Mouse (Mus musculus) CH12.LX (cell line): ENCODE data around the gene Tomm40. TPM values are rescaled to one million over a fixed set of nuclear protein-coding genes. Genes with fewer than 3 reads are reported as not detected.

ENCODE experiments used
- DNase-seq: peaks from one replicate; pipeline ENCODE4 v3.0.0-alpha.2; 2013; ENCODE audit errors: extremely low read depth
- H3K27ac ChIP-seq: 2 replicates; pipeline ENCODE4 v1.5.1; 2012; ENCODE audit warnings: low read depth, mild to moderate bottlenecking, control low read depth, moderate library complexity; ENCODE audit not compliant: insufficient read depth
- H3K27me3 ChIP-seq: replicated peaks from 2 replicates; pipeline ENCODE3; 2012; ENCODE audit warnings: inconsistent platforms
- H3K36me3 ChIP-seq, 2 experiments: replicated peaks in 1 of 2; 2 replicates each; pipeline versions ENCODE3 to v1.6.1; 2012; ENCODE audit warnings: inconsistent platforms in 1 of 2, low read length in 1 of 2, mild to moderate bottlenecking in 1 of 2, mixed read lengths in 1 of 2, moderate library complexity in 1 of 2; ENCODE audit not compliant: control insufficient read depth in 1 of 2, insufficient read depth in 1 of 2
- H3K4me1 ChIP-seq, 2 experiments: 2 replicates each; pipeline ENCODE4 v1.6.1; 2012; ENCODE audit warnings: inconsistent platforms in 1 of 2, moderate library complexity in 1 of 2; ENCODE audit not compliant: insufficient read depth in 2 of 2, control insufficient read depth in 1 of 2
- H3K4me2 ChIP-seq: 2 replicates; pipeline ENCODE4 v1.6.1; 2012; ENCODE audit warnings: low read depth, mild to moderate bottlenecking, control low read depth; ENCODE audit not compliant: poor library complexity, insufficient read depth, severe bottlenecking
- H3K4me3 ChIP-seq, 3 experiments: fragments of 150-350 bp in 1 of 3; sonication (generic) in 1 of 3; replicated peaks in 1 of 3; 2 replicates each; pipeline versions ENCODE3 to v1.5.1; 2011 to 2012; ENCODE audit warnings: low read depth in 2 of 3, low read length in 2 of 3, mild to moderate bottlenecking in 2 of 3, moderate library complexity in 2 of 3, control low read depth in 1 of 3, improper control_type of control experiment in 1 of 3, inconsistent platforms in 1 of 3, mixed read lengths in 1 of 3; ENCODE audit not compliant: poor library complexity in 1 of 3
- H3K79me2 ChIP-seq: replicated peaks from 2 replicates; pipeline ENCODE4 v1.6.1; 2012; ENCODE audit warnings: mild to moderate bottlenecking, moderate library complexity; ENCODE audit not compliant: control insufficient read depth, poor library complexity, insufficient read depth, severe bottlenecking; ENCODE audit errors: extremely low read depth
- H3K9ac ChIP-seq: 2 replicates; pipeline ENCODE4 v1.6.1; 2012; ENCODE audit warnings: low read depth, mild to moderate bottlenecking, control low read depth, moderate library complexity; ENCODE audit not compliant: insufficient read depth
- H3K9me3 ChIP-seq: replicated peaks from 2 replicates; pipeline ENCODE3; 2012; ENCODE audit warnings: low read length, inconsistent platforms, mixed read lengths
- CHD2 ChIP-seq: IDR thresholded peaks from 2 replicates; pipeline ENCODE4 v1.6.1; 2011; ENCODE audit warnings: low read length, improper control_type of control experiment
- CTCF ChIP-seq, 2 experiments: IDR thresholded peaks in 1 of 2; conservative IDR thresholded peaks in 1 of 2; 2 replicates each; pipeline ENCODE4 v1.5.1; 2011 to 2012; ENCODE audit warnings: low read depth in 2 of 2, low read length in 2 of 2, improper control_type of control experiment in 1 of 2, inconsistent platforms in 1 of 2, mild to moderate bottlenecking in 1 of 2, moderate library complexity in 1 of 2
- E2F4 ChIP-seq: IDR thresholded peaks from 2 replicates; pipeline ENCODE4 v1.6.1; 2011; ENCODE audit warnings: low read depth, low read length, improper control_type of control experiment; ENCODE audit not compliant: insufficient replicate concordance
- ELF1 ChIP-seq: IDR thresholded peaks from 2 replicates; pipeline ENCODE4 v1.6.1; 2014; ENCODE audit warnings: low read depth, mild to moderate bottlenecking, inconsistent platforms, low read length, improper control_type of control experiment
- GABPA ChIP-seq: IDR thresholded peaks from 2 replicates; pipeline ENCODE4 v1.6.1; 2012; ENCODE audit warnings: low read depth, low read length, improper control_type of control experiment, inconsistent platforms; ENCODE audit not compliant: insufficient replicate concordance
- IRF4 ChIP-seq: IDR thresholded peaks from 2 replicates; pipeline ENCODE4 v1.6.1; 2014; ENCODE audit warnings: low read depth, mild to moderate bottlenecking, inconsistent platforms, low read length, improper control_type of control experiment
- JUND ChIP-seq: conservative IDR thresholded peaks from 2 replicates; pipeline ENCODE4 v1.6.1; 2011; ENCODE audit warnings: low read depth, low read length, improper control_type of control experiment
- MAFK ChIP-seq: IDR thresholded peaks from 2 replicates; pipeline ENCODE4 v1.6.1; 2011; ENCODE audit warnings: low read length, improper control_type of control experiment; ENCODE audit not compliant: insufficient replicate concordance
- MAX ChIP-seq: IDR thresholded peaks from 2 replicates; pipeline ENCODE4 v1.6.1; 2011; ENCODE audit warnings: low read length, improper control_type of control experiment
- MEF2A ChIP-seq: IDR thresholded peaks from 2 replicates; pipeline ENCODE4 v1.6.1; 2014; ENCODE audit warnings: low read depth, mild to moderate bottlenecking, inconsistent platforms, low read length, improper control_type of control experiment, borderline replicate concordance
- PAX5 ChIP-seq: IDR thresholded peaks from 2 replicates; pipeline ENCODE4 v1.6.1; 2012; ENCODE audit warnings: low read length, inconsistent platforms, mixed read lengths
- POLR2A ChIP-seq: IDR thresholded peaks from 2 replicates; pipeline ENCODE4 v1.6.1; 2011; ENCODE audit warnings: low read depth, mild to moderate bottlenecking, improper control_type of control experiment, low read length
- POLR2AphosphoS2 ChIP-seq: IDR thresholded peaks from 2 replicates; pipeline ENCODE4 v1.6.1; 2011; ENCODE audit warnings: low read depth, low read length, improper control_type of control experiment
- RAD21 ChIP-seq: IDR thresholded peaks from 2 replicates; pipeline ENCODE4 v1.6.1; 2011; ENCODE audit warnings: low read depth, mild to moderate bottlenecking, low read length, improper control_type of control experiment, moderate library complexity
- RCOR1 ChIP-seq: conservative IDR thresholded peaks from 2 replicates; pipeline ENCODE4 v1.6.1; 2012; ENCODE audit warnings: low read depth, mild to moderate bottlenecking, inconsistent platforms, low read length, improper control_type of control experiment
- SIN3A ChIP-seq: IDR thresholded peaks from 2 replicates; pipeline ENCODE4 v1.6.1; 2012; ENCODE audit warnings: low read length, improper control_type of control experiment, inconsistent platforms
- SMC3 ChIP-seq: IDR thresholded peaks from 2 replicates; pipeline ENCODE4 v1.6.1; 2011; ENCODE audit warnings: low read depth, low read length, improper control_type of control experiment
- TBP ChIP-seq: conservative IDR thresholded peaks from 2 replicates; pipeline ENCODE4 v1.6.1; 2011; ENCODE audit warnings: low read depth, low read length, improper control_type of control experiment
- TCF12 ChIP-seq: IDR thresholded peaks from 2 replicates; pipeline ENCODE4 v1.6.1; 2014; ENCODE audit warnings: low read depth, mild to moderate bottlenecking, inconsistent platforms, low read length, improper control_type of control experiment
- USF2 ChIP-seq: conservative IDR thresholded peaks from 2 replicates; pipeline ENCODE4 v1.6.1; 2011; ENCODE audit warnings: low read depth, low read length, improper control_type of control experiment
- ZC3H11A ChIP-seq: IDR thresholded peaks from 2 replicates; pipeline ENCODE4 v1.6.1; 2012; ENCODE audit warnings: low read depth, mild to moderate bottlenecking, inconsistent platforms, low read length, improper control_type of control experiment
- ZMIZ1 ChIP-seq: IDR thresholded peaks from 2 replicates; pipeline ENCODE4 v1.6.1; 2012; ENCODE audit warnings: low read depth, mild to moderate bottlenecking, inconsistent platforms, low read length, improper control_type of control experiment
- ZNF384 ChIP-seq: IDR thresholded peaks from 2 replicates; pipeline ENCODE4 v1.6.1; 2012; ENCODE audit warnings: low read depth, low read length, improper control_type of control experiment, inconsistent platforms
- dilution Hi-C: fragments of 300-500 bp; cut with MboI; formaldehyde crosslinking; loops from 2 replicates; pipeline ENCODE4 v1.14.3; 2020; ENCODE audit warnings: low sequenced_read_pairs; ENCODE audit not compliant: extremely low pct_unique_long_range_greater_than_20kb, extremely low pct_ligation_motif_present
- in situ Hi-C: fragments of 300-500 bp; cut with MboI; formaldehyde crosslinking; loops from 3 replicates; pipeline ENCODE4 v1.14.3; 2019; ENCODE audit warnings: low sequenced_read_pairs, low pct_ligation_motif_present, low pct_unique_long_range_greater_than_20kb, mixed read lengths
- polyA plus RNA-seq: library from polyadenylated mRNA; unstranded; fragments of >175 nt; gene quantifications from 2 replicates; pipeline ENCODE4 v1.2.1, GENCODE M21; 2012; ENCODE audit warnings: low read depth; ENCODE audit not compliant: insufficient read length
- total RNA-seq, 2 experiments: library from RNA; depleted of rRNA; stranded (reverse); fragments of 300-350 nt in 1 of 2; fragments of >200 nt in 1 of 2; gene quantifications; 2 replicates each; pipeline ENCODE4 v1.2.3; 2012 to 2014

The Tomm40 gene
- total and polyA plus RNA-seq, 3 experiments, result 115 to 221 (median 179) TPM

- Histone ChIP-seq H3K79me2 (peaks cover 17% of the 10 kb centered on the region), H3K27me3 (no peaks in the 10 kb centered on the region), H3K4me1 (peaks cover 4 to 30% of the 10 kb centered on the region in 2 experiments; a peak in 3 of 4 replicates), H3K27ac (no peak overlapping the region), H3K36me3 (peaks cover 3 to 9% of the 10 kb centered on the region in 2 experiments), H3K9ac (no peak overlapping the region), H3K9me3 (peaks cover 9% of the 10 kb centered on the region), H3K4me2 (no peak overlapping the region), H3K4me3 (no peak overlapping the region)
- in situ Hi-C loops (no loop called here), dilution Hi-C loops (no loop called here)
- TF ChIP-seq JUND (no peak), MAX (no peak), RCOR1 (no peak), TBP (no peak), MAFK (peak; percentile 63; the same call in 1 of the 2 replicates), ELF1 (no peak), USF2 (no peak)
- no peak for DNase-seq
Observed at GRCm38 (mm10) chr7:19718297-19718952, 3.2 kb upstream of the Tomm40 start.

GRCm38 (mm10) chr7:19717346-19717745 lies 2.1 kb upstream of the Tomm40 start:
- Histone ChIP-seq H3K4me2 (no peak overlapping the region), H3K27me3 (no peaks in the 10 kb centered on the region), H3K36me3 (peaks cover 12 to 19% of the 10 kb centered on the region in 2 experiments), H3K27ac (no peak overlapping the region), H3K9ac (no peak overlapping the region), H3K79me2 (peaks cover 18% of the 10 kb centered on the region), H3K4me1 (peaks cover 9 to 33% of the 10 kb centered on the region in 2 experiments; a peak in 3 of 4 replicates)
- DNase-seq, result no peak
- dilution Hi-C loops, result no loop called here
- no peak for TF ChIP-seq POLR2A
- no peak for TF ChIP-seq ZMIZ1
- no peak for TF ChIP-seq POLR2AphosphoS2
- TF ChIP-seq RCOR1, result no peak
- no peak for TF ChIP-seq CTCF (conservative IDR thresholded peaks at IDR 0.05 in 1 of 2, IDR thresholded peaks at IDR 0.05 in 1 of 2; ENCODE audit: low read depth in 2 of 2, low read length in 2 of 2)
- TF ChIP-seq PAX5, result no peak
- no peak for TF ChIP-seq IRF4
- no peak for TF ChIP-seq TBP
- no peak for TF ChIP-seq E2F4
- TF ChIP-seq, all 38 proteins: peak for 0
- in situ Hi-C loops, result no loop called here
- Histone ChIP-seq H3K9me3 (peaks cover 9% of the 10 kb centered on the region), H3K4me3 (no peak overlapping the region)

GRCm38 (mm10) chr7:19716822-19717221 lies 1.6 kb upstream of the Tomm40 start:
- Histone ChIP-seq H3K27ac (peak overlapping the region; percentile 45), H3K9me3 (peaks cover 9% of the 10 kb centered on the region), H3K27me3 (no peaks in the 10 kb centered on the region), H3K4me3 (peak overlapping the region in 2 of 3 experiments; percentile 52 to 64), H3K79me2 (peaks cover 18% of the 10 kb centered on the region), H3K36me3 (peaks cover 17 to 25% of the 10 kb centered on the region in 2 experiments), H3K9ac (peak overlapping the region; percentile 69), H3K4me2 (peak overlapping the region; percentile 81; the same call in 1 of the 2 replicates), H3K4me1 (peaks cover 9 to 38% of the 10 kb centered on the region in 2 experiments; a peak in 3 of 4 replicates)
- dilution Hi-C loops, result no loop called here
- DNase-seq, result no peak
- TF ChIP-seq TBP (no peak), IRF4 (no peak), CHD2 (no peak), RAD21 (no peak), CTCF (conservative IDR thresholded peaks at IDR 0.05 in 1 of 2, IDR thresholded peaks at IDR 0.05 in 1 of 2; ENCODE audit: low read depth in 2 of 2, low read length in 2 of 2) (no peak), ZC3H11A (no peak), SIN3A (no peak), GABPA (no peak), JUND (no peak), TCF12 (no peak), MEF2A (no peak), SMC3 (no peak), PAX5 (no peak), ZNF384 (no peak), MAX (no peak), ZMIZ1 (no peak), POLR2A (no peak)
- in situ Hi-C loops, result no loop called here
